Mouse (Mus musculus) small intestine, adult 2 months (tissue): ENCODE results near the gene Myh14. TPM values are rescaled to one million over a fixed set of nuclear protein-coding genes. Genes with fewer than 3 reads are reported as not detected.

Source experiments
- H3K27ac ChIP-seq: fragments of 200-500 bp; 2 replicates; pipeline ENCODE4 v1.5.1; 2012; ENCODE audit warnings: low read depth, low read length, control low read depth, inconsistent platforms; ENCODE audit not compliant: insufficient read depth
- H3K27me3 ChIP-seq: fragments of 200-500 bp; 2 replicates; pipeline ENCODE4 v1.6.1; 2012; ENCODE audit warnings: mild to moderate bottlenecking, moderate library complexity, low read length, inconsistent platforms; ENCODE audit not compliant: control insufficient read depth, insufficient read depth
- H3K36me3 ChIP-seq: fragments of 200-500 bp; 2 replicates; pipeline ENCODE4 v1.6.1; 2012; ENCODE audit warnings: mild to moderate bottlenecking, low read length, control low read depth, inconsistent platforms; ENCODE audit not compliant: control insufficient read depth, insufficient read depth
- H3K4me1 ChIP-seq: fragments of 200-500 bp; 2 replicates; pipeline ENCODE4 v1.6.1; 2012; ENCODE audit warnings: low read length, inconsistent platforms, mixed read lengths; ENCODE audit not compliant: control insufficient read depth, insufficient read depth, insufficient read length
- H3K4me3 ChIP-seq: fragments of 200-500 bp; 2 replicates; pipeline ENCODE4 v1.5.1; 2012; ENCODE audit warnings: low read depth, mild to moderate bottlenecking, control low read depth, inconsistent platforms, low read length, moderate library complexity
- CTCF ChIP-seq: fragments of 200-500 bp; IDR thresholded peaks from 2 replicates; pipeline ENCODE4 v1.5.1; 2012; ENCODE audit warnings: low read depth, mild to moderate bottlenecking, control low read depth, inconsistent platforms, low read length, moderate library complexity, mixed read lengths; ENCODE audit not compliant: insufficient replicate concordance, insufficient read length; ENCODE audit errors: extremely low read depth
- POLR2A ChIP-seq: fragments of 200-500 bp; IDR thresholded peaks from 2 replicates; pipeline ENCODE4 v1.6.1; 2012; ENCODE audit warnings: low read depth, mild to moderate bottlenecking, control low read depth, inconsistent platforms, low read length, moderate library complexity
- WGBS: fragments of 180-500 bp; shearing (Covaris S2); methylation state at CpG from one replicate; pipeline ENCODE4 v1.1.7; 2018; 5-methylcytosine and 5-hydroxymethylcytosine counted together
- polyA plus RNA-seq: library from polyadenylated mRNA; depleted of rRNA; stranded (reverse); fragments of >200 nt; gene quantifications from 2 replicates; pipeline ENCODE4 v1.2.3, GENCODE M21; 2012

Myh14 gene
- polyA plus RNA-seq, 1 experiment = 563 TPM

DNA sequence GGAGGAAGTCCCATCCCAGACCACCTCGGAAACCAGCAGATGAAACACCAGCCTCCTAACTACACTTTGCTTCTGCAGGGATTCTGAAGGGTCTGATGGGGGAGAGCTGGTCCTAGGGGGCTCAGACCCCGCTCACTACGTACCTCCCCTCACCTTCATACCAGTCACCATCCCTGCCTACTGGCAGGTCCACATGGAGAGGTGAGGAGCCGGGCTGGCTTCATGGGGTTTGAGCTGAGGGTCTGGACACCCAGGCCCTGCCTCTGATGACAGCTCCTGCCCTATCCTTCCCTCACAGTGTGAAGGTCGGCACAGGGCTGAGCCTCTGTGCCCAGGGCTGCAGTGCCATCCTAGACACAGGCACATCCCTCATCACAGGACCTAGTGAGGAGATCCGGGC lies 85.7 kb downstream of the Myh14 start:
- no peaks in the 10 kb centered on the region for H3K36me3 ChIP-seq
- H3K4me1 ChIP-seq = peaks cover 7% of the 10 kb centered on the region; the same call in 1 of the 2 replicates
- no peak for TF ChIP-seq CTCF
- no peak for TF ChIP-seq POLR2A
- no peak overlapping the region for H3K27ac ChIP-seq
- H3K4me3 ChIP-seq = no peak overlapping the region
- WGBS = 90% methylated on average over 6 of the region's 6 CpGs
- peaks cover 42% of the 10 kb centered on the region for H3K27me3 ChIP-seq

DNA sequence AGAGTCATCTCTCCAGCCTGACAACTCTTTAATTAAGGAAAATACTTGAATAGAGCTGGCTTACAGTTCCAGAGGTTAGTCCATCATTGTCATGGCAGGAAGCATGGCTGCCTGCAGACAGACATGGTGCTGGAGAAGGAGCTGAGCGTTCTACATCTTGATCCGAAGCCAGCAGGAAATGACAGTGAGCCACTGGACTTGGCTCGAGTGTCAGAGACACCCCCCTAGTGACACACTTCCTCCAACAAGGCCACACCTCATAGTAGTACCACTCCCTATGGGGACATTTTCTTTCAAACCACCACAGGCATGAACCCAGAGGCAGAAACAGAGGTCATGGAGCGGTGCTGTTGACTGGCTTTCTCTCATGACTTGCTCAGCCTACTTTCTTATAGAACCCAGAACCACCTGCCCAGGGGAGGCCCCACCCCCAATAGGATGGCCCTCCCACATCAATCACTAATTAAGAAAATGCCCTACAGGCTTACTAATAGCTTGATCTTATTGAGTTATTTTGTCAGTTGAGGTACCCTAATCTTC lies 86.3 kb downstream of the Myh14 start:
- H3K27ac ChIP-seq = no peak overlapping the region
- no peak for TF ChIP-seq POLR2A
- no peak for TF ChIP-seq CTCF
- H3K36me3 ChIP-seq = no peaks in the 10 kb centered on the region
- WGBS = 53% methylated on average over 4 of the region's 4 CpGs
- peaks cover 42% of the 10 kb centered on the region for H3K27me3 ChIP-seq
- no peak overlapping the region for H3K4me3 ChIP-seq
- peaks cover 2% of the 10 kb centered on the region; the same call in 1 of the 2 replicates for H3K4me1 ChIP-seq

DNA sequence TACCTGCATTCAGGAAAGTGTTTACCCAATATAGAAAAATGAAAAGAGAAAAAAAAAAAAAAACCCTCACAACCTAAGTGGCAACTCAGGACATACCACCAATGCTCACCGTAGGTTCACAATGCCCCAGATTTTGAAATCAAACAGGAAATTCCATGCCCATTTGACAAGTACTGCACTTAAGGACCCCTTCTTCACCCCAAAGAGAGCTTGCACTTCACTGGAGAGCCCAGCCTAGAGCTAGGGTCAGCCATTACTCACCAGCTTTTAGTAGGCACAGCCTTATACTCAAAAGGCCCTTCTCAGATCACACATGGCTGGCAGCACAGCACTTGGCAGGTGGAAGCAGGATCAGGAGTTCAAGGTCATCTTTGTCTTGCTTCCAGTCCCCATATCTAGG lies 87.5 kb downstream of the Myh14 start:
- Histone ChIP-seq H3K4me3 (no peak overlapping the region), H3K4me1 (no peaks in the 10 kb centered on the region), H3K27ac (no peak overlapping the region), H3K36me3 (no peaks in the 10 kb centered on the region), H3K27me3 (peaks cover 33% of the 10 kb centered on the region)
- no peak for TF ChIP-seq POLR2A
- TF ChIP-seq CTCF = no peak
- 68% methylated on average over 1 of the region's 1 CpGs for WGBS

DNA sequence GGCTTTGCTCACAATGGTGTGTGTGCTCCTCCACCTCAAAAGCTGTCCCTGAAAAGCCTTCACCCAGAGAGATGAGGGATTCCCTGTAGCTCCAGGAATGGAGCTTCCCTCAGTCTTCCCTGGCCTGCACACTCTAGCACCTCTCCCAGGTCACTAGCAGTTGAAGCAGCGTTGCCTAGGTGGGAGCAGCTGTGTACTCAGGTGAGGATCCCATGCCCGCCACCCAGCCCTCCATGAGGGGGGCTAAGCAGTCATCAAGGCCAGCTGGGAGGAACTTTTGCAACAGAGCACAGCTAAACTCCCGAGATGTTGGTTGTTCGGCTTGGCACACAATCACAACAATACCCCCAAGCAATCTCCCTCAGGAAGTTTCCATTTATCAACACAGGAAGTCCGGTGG lies 87.9 kb downstream of the Myh14 start:
- TF ChIP-seq POLR2A (no peak), CTCF (no peak)
- WGBS = 62% methylated on average over 5 of the region's 5 CpGs

DNA sequence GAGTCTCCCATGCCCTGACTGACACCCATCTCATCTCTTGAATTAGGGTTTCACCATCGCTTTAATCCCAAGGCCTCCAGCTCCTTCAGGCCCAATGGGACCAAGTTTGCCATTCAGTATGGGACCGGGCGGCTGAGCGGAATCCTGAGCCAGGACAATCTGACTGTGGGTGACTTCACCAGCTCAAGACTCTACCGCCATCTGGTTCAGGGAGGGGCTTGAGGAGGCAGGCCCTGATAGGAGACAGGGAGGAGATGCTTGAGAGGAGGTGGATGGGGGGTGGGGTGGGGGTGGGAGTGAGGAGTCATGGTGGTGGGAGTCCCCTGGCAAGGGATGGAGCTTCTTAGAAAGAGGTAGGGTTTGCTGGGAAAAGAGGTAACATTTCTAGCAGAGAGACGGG lies 89.0 kb downstream of the Myh14 start:
- H3K27ac ChIP-seq = no peak overlapping the region
- no peak overlapping the region for H3K4me3 ChIP-seq
- peaks cover 18% of the 10 kb centered on the region for H3K27me3 ChIP-seq
- 68% methylated on average over 6 of the region's 6 CpGs for WGBS
- no peaks in the 10 kb centered on the region for H3K4me1 ChIP-seq
- H3K36me3 ChIP-seq = no peaks in the 10 kb centered on the region
- TF ChIP-seq CTCF (no peak), POLR2A (no peak)

More for the DNA sequence above, 87.9 kb downstream of the Myh14 start:
- Histone ChIP-seq H3K27ac (no peak overlapping the region), H3K27me3 (peaks cover 29% of the 10 kb centered on the region), H3K4me3 (no peak overlapping the region), H3K4me1 (no peaks in the 10 kb centered on the region), H3K36me3 (no peaks in the 10 kb centered on the region)

DNA sequence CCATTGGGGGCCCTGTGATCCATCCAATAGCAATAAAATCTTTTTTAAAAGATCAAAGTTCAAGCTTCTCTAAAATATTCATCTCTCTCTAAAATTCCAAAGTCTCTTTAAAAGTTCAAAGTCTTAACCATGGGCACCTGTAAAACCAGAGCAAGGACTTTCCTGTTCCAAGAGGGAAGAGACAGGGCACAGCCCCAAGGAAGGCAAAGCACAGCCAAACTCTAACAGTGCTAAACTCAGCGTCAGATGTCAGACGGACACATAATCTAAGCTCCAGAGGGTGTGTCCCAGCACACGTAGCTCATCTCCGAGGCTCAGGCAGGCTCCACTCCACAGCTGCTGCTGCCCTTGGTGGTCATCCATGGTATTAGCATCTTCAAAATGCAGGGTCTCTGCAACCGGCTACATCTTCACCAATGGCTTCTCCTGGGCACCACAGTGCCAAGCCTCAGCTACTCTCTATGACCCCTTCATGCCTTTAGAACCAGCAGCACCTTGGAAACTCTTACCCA lies 94.3 kb downstream of the Myh14 start:
- TF ChIP-seq POLR2A = no peak
- no peak for TF ChIP-seq CTCF
- Histone ChIP-seq H3K36me3 (no peaks in the 10 kb centered on the region), H3K27me3 (0 out of 2 replicates have a peak, but pooled peaks cover 4% of the 10 kb centered on the region), H3K4me3 (no peak overlapping the region), H3K27ac (no peak overlapping the region), H3K4me1 (no peaks in the 10 kb centered on the region)
- 34% methylated on average over 5 of the region's 5 CpGs for WGBS

DNA sequence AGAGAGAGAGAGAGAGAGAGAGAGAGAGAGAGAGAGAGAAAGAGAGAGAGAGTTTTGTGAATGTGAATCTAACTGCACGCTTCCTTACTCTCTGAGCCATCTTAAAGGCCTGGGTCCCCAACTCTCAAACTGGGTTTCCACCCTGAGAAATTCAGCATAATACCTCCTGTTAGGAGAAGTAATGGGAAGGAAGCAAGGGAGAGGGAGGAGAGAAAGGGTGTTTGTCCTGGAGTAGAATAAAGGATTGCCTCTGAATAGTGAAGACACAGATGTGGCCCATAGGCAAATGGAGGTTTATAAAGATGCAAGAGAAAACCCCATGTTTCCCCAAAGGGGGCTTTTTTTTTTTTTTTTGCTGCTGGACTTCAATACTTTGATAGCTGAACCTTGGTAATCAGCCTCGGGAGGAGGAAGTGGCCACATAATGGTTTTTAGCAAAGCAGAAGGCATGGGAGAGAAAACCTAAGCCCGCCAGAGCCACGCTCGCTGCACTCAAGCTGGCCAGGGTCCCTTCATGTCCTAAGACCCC lies 97.6 kb downstream of the Myh14 start:
- Histone ChIP-seq H3K27me3 (0 out of 2 replicates have a peak, but pooled peaks cover 2% of the 10 kb centered on the region), H3K36me3 (no peaks in the 10 kb centered on the region), H3K27ac (peak overlapping the region; percentile 26; the same call in 1 of the 2 replicates), H3K4me1 (0 out of 2 replicates have a peak, but pooled peaks cover 2% of the 10 kb centered on the region), H3K4me3 (no peak overlapping the region)
- TF ChIP-seq POLR2A (no peak), CTCF (no peak)
- WGBS = 77% methylated on average over 5 of the region's 5 CpGs
